Mouse (Mus musculus) forebrain, embryonic 12.5 days (tissue): ENCODE measurements around the gene Piwil4. TPM values are rescaled to one million over a fixed set of nuclear protein-coding genes. Genes with fewer than 3 reads are reported as not detected.
A peak's percentile ranks its signal among the peaks of the same experiment; 100 is the strongest.
"Not testable (repeated sequence)": the region's sequence is repeated elsewhere in the genome, so short reads cannot be mapped to it uniquely, and the experiment has no call there.

Source experiments
- ATAC-seq: fragments of 200-750 bp; cut with Nextera tagmentation; 2 replicates; pipeline ENCODE4 v1.8.0; 2017; ENCODE audit warnings: moderate TSS enrichment; ENCODE audit not compliant: low FRiP score
- H3K27ac ChIP-seq: fragments of 300-500 bp; sonication (generic); 2 replicates; pipeline ENCODE4 v1.5.1; 2016; ENCODE audit warnings: mild to moderate bottlenecking
- H3K27me3 ChIP-seq: fragments of 300-500 bp; sonication (generic); 2 replicates; pipeline ENCODE4 v1.6.1; 2016; ENCODE audit warnings: mild to moderate bottlenecking
- H3K36me3 ChIP-seq: fragments of 300-500 bp; sonication (generic); replicated peaks from 2 replicates; pipeline ENCODE4 v1.6.1; 2016; ENCODE audit warnings: mild to moderate bottlenecking
- H3K4me1 ChIP-seq: fragments of 300-500 bp; sonication (generic); 2 replicates; pipeline ENCODE4 v1.6.1; 2016
- H3K4me2 ChIP-seq: fragments of 300-500 bp; sonication (generic); 2 replicates; pipeline ENCODE4 v1.6.1; 2016; ENCODE audit warnings: mild to moderate bottlenecking, moderate library complexity
- H3K4me3 ChIP-seq: fragments of 300-500 bp; sonication (generic); replicated peaks from 2 replicates; pipeline ENCODE4 v1.5.1; 2016; ENCODE audit warnings: mild to moderate bottlenecking
- H3K9ac ChIP-seq: fragments of 300-500 bp; sonication (generic); 2 replicates; pipeline ENCODE4 v1.6.1; 2016; ENCODE audit warnings: mild to moderate bottlenecking
- H3K9me3 ChIP-seq: fragments of 300-500 bp; sonication (generic); 2 replicates; pipeline ENCODE4 v1.6.1; 2016
- WGBS: fragments of 180-500 bp; shearing (Covaris S2); methylation state at CpG from one replicate; pipeline ENCODE4 v1.1.7; 2016; 5-methylcytosine and 5-hydroxymethylcytosine counted together
- polyA plus RNA-seq: library from polyadenylated mRNA; unstranded; fragments of >200 nt; fragmentation: Nextera tagmentation; extraction: Ambion mirVana; gene quantifications from 2 replicates; pipeline ENCODE4 v1.2.1, GENCODE M21; 2016

Piwil4 gene
- polyA plus RNA-seq, 1 experiment from 2014 or later, result 0.17 TPM

DNA sequence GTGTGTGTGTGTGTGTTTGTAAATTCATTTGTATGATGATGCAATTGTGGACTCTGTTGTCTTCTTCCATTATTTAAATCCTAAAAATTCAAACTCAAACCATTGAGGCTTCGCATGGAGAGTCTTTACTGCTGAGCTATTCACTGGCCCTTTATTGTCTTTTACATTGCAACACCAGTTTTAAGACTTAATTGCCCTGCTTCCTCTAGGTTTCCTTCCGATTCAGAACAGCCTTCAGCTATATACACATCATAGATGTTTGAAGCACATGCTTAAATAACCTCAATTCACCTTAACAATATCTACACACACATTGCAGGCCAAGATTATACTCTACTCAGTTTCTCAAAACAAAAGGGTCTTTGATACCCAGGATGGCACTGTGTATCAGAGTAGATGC, 20.1 kb downstream of the Piwil4 start:
- Histone ChIP-seq H3K9me3 (no peaks in the 10 kb centered on the region), H3K9ac (no peak overlapping the region), H3K36me3 (no peaks in the 10 kb centered on the region), H3K4me3 (no peak overlapping the region), H3K4me2 (no peak overlapping the region), H3K27ac (no peak overlapping the region), H3K27me3 (no peaks in the 10 kb centered on the region), H3K4me1 (peaks cover 3% of the 10 kb centered on the region; the same call in 1 of the 2 replicates)
- 42% methylated on average over 2 of the region's 2 CpGs for WGBS
- ATAC-seq, result no peak

DNA sequence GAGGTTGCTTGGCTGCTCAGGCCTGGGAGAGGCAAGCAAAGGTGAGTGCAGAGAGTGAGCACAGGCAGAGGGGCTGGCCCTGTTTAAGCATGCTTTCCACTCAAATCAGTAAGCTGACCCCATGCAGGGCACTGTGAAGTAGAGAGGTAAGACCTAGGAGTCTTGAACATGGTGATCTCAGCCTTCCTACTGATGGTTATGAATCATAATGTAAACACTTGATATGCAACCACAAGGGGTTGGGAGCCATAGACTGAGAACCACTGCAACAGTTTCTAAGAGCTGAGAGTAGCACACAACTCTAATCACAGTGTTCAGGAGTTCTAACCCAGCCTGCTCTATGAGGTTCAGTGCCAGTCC, 22.2 kb downstream of the Piwil4 start:
- no peak overlapping the region for H3K4me3 ChIP-seq
- no peak overlapping the region; the same call in 1 of the 2 replicates for H3K9ac ChIP-seq
- no peak overlapping the region for H3K4me2 ChIP-seq
- no peaks in the 10 kb centered on the region for H3K36me3 ChIP-seq
- peaks cover under 1% of the 10 kb centered on the region; the same call in 1 of the 2 replicates for H3K4me1 ChIP-seq
- ATAC-seq, result no peak
- no peaks in the 10 kb centered on the region for H3K27me3 ChIP-seq
- no peaks in the 10 kb centered on the region for H3K9me3 ChIP-seq
- H3K27ac ChIP-seq, result no peak overlapping the region

DNA sequence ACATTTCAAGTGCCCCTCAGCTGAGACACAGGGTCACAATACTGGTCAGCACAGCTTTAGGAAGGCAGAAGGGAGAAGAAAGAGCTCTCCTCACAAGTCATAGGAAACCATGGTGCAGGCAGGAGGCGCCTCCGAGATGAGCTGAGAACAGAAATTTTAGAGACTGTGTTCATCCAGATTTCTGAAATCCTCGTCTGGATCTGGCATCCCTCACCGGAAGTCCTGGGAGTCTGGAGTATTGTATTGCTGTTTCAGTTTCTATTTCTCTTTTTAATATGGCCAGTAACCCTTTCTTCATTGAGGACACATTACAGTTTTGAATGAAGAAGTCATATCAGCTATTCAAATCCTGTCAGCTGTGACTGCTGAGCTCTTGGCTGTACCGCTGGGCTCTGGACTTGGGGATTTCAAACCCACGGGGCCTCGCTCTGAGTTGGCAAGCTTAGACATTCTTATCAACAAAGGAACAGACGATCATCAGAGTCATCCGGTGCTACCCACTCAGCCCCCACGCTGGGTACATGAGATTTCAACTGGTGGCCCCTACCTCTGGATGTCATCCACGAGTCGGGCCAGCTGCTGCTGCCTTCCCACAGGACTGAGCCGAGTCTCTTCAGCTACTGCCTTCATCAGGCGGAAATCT, 22.7 kb downstream of the Piwil4 start:
- Histone ChIP-seq H3K9ac (no peak overlapping the region; the same call in 1 of the 2 replicates), H3K36me3 (no peaks in the 10 kb centered on the region), H3K27ac (no peak overlapping the region), H3K9me3 (no peaks in the 10 kb centered on the region), H3K4me2 (no peak overlapping the region), H3K27me3 (no peaks in the 10 kb centered on the region), H3K4me3 (no peak overlapping the region), H3K4me1 (no peaks in the 10 kb centered on the region)
- 69% methylated on average over 14 of the region's 14 CpGs for WGBS
- no peak for ATAC-seq

DNA sequence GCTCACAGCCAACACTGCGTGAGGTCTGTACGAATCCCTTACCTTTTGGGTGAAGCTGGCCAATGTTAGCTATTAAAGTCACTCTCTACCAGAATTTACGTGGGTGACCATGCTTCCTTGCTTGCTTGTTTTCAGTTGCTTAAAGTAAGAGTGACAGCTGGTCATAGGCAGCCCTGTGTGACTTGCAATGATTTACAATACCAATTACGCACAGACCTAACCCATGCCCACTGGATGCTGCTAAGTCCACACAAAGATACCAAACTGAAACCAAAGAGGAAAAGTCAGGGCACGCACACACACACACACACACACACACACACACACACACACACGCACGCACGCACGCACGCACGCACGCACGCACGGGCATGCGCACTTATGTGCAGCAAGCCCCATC, 25.3 kb downstream of the Piwil4 start:
- ATAC-seq, result no peak
- Histone ChIP-seq H3K27me3 (no peaks in the 10 kb centered on the region), H3K27ac (no peak overlapping the region), H3K4me1 (no peaks in the 10 kb centered on the region), H3K9me3 (no peaks in the 10 kb centered on the region), H3K9ac (no peak overlapping the region), H3K4me3 (no peak overlapping the region), H3K36me3 (no peaks in the 10 kb centered on the region), H3K4me2 (no peak overlapping the region)
- WGBS, result 86% methylated on average over 15 of the region's 15 CpGs

GRCm38 (mm10) chr9:14710910-14711309, 29.6 kb downstream of the Piwil4 start:
- H3K9ac ChIP-seq, result no peak overlapping the region
- no peaks in the 10 kb centered on the region for H3K9me3 ChIP-seq
- H3K27me3 ChIP-seq, result no peaks in the 10 kb centered on the region
- H3K36me3 ChIP-seq, result no peaks in the 10 kb centered on the region
- ATAC-seq, result no peak
- H3K4me3 ChIP-seq, result no peak overlapping the region
- no peak overlapping the region for H3K27ac ChIP-seq
- 88% methylated on average over 3 of the region's 3 CpGs for WGBS
- no peaks in the 10 kb centered on the region for H3K4me1 ChIP-seq
- no peak overlapping the region for H3K4me2 ChIP-seq

GRCm38 (mm10) chr9:14705321-14706162, 35.0 kb downstream of the Piwil4 start:
- H3K9me3 ChIP-seq, result no peaks in the 10 kb centered on the region
- no peak overlapping the region for H3K27ac ChIP-seq
- no peaks in the 10 kb centered on the region for H3K36me3 ChIP-seq
- no peak overlapping the region for H3K9ac ChIP-seq
- H3K27me3 ChIP-seq, result no peaks in the 10 kb centered on the region
- 75% methylated on average over 13 of the region's 13 CpGs for WGBS
- no peak overlapping the region for H3K4me2 ChIP-seq
- ATAC-seq, result 0 out of 2 replicates have a peak, but pooled peaks have one; percentile 39
- H3K4me3 ChIP-seq, result no peak overlapping the region
- H3K4me1 ChIP-seq, result no peaks in the 10 kb centered on the region

- H3K4me3 ChIP-seq, H3K4me1 ChIP-seq, H3K27me3 ChIP-seq, H3K36me3 ChIP-seq, ATAC-seq, H3K27ac ChIP-seq, H3K4me2 ChIP-seq, H3K9ac ChIP-seq, H3K9me3 ChIP-seq: not testable (repeated sequence)
- WGBS, result 96% methylated on average over 1 of the region's 1 CpGs
Measured at GRCm38 (mm10) chr9:14700795-14701194, 39.7 kb downstream of the Piwil4 start.

GRCm38 (mm10) chr9:14699288-14699640, 41.3 kb downstream of the Piwil4 start:
- H3K27ac ChIP-seq, result no peak overlapping the region
- H3K4me3 ChIP-seq, result no peak overlapping the region
- H3K9ac ChIP-seq, result no peak overlapping the region
- H3K27me3 ChIP-seq, result no peaks in the 10 kb centered on the region
- H3K36me3 ChIP-seq, result no peaks in the 10 kb centered on the region
- no peak for ATAC-seq
- no peaks in the 10 kb centered on the region for H3K4me1 ChIP-seq
- 47% methylated on average over 7 of the region's 7 CpGs for WGBS
- H3K9me3 ChIP-seq, result no peaks in the 10 kb centered on the region
- H3K4me2 ChIP-seq, result no peak overlapping the region

- no peaks in the 10 kb centered on the region for H3K9me3 ChIP-seq
- H3K4me2 ChIP-seq, result no peak overlapping the region
- no peaks in the 10 kb centered on the region for H3K27me3 ChIP-seq
- no peaks in the 10 kb centered on the region for H3K4me1 ChIP-seq
- 51% methylated on average over 12 of the region's 12 CpGs for whole genome bisulfite sequencing
- no peak overlapping the region for H3K9ac ChIP-seq
- peak; percentile 88 for ATAC-seq
- no peak overlapping the region for H3K4me3 ChIP-seq
- H3K36me3 ChIP-seq, result no peaks in the 10 kb centered on the region
- H3K27ac ChIP-seq, result no peak overlapping the region
Measured at GRCm38 (mm10) chr9:14698582-14699287, 41.8 kb downstream of the Piwil4 start.

DNA sequence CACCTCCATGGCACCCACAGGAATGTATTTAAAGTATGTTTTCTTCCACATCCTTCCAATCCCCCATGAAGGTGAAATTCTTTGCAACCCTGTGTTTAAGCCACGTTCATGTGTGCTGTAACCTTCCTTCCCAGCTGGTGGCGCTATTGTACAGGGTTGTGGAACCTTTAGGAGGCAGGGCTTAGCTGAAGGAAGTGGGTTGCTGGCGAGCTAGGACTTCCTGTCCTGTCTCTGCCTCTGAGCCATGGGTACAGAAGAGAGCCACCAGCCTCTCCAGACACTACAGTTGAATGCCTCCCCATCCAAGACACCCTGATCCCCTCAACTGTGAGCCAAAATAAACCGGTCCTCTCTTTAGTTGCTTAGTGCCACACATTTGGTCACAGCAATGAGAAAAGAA, 42.6 kb downstream of the Piwil4 start:
- WGBS, result 63% methylated on average over 4 of the region's 4 CpGs
- no peaks in the 10 kb centered on the region for H3K27me3 ChIP-seq
- no peak for ATAC-seq

DNA sequence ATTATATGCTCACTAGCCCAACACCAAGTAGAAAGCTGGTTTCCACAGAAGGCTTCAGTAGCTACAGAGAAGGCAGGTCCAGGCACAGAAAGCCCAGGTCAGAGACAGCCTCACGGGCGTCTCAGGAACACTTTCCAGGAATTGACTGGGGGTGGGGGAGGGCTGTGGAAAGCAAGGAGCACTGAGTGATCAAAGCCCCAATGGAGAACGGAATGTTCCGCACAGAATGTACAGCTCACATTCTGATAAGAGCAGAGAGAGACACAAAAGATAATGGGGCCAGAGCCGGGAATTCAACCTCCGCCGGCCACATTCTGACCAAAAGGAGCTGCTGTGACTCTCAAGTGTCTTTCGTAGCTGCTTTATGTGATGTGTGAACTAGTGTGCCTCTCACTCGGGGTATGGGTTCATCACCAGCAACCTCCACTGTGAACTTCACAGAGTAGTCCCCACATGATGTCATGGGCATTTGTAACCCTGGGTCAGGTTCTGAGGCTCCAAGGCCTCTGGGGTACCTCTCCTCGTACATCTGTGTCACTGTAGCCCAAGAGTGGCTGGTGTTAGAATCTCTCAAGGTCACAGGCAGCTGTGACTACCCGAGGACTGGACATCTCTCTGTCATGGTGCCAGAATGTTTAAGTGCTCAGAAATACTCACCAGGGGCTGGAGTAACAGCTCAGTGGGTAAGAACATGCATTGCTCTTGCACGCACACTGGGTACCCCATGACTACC, 51.0 kb downstream of the Piwil4 start:
- 77% methylated on average over 12 of the region's 12 CpGs for WGBS
- no peak overlapping the region for H3K9ac ChIP-seq
- ATAC-seq, result no peak

More for the DNA sequence above, 42.6 kb downstream of the Piwil4 start:
- Histone ChIP-seq H3K4me2 (no peak overlapping the region), H3K27ac (no peak overlapping the region), H3K4me3 (no peak overlapping the region), H3K4me1 (no peaks in the 10 kb centered on the region), H3K9me3 (no peaks in the 10 kb centered on the region), H3K36me3 (no peaks in the 10 kb centered on the region), H3K9ac (no peak overlapping the region)

DNA sequence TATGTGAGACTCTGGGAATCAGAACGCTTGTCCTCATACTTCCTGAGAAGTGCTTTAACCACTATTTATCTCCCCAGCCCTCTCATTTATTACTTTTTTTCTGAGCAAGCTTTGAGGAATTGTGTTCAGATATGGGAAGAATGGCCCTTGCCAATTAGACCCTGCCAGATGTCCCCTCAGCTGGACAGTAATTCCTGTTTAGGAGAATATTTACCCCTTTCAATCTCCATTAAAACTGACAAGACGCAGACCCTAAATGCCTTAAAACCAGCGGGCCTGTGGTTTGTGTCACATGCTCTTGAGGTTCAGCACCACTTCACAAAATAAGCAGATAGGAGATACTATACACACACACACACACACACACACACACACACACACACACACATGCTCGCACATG, 56.2 kb downstream of the Piwil4 start:
- WGBS, result 80% methylated on average over 4 of the region's 4 CpGs

More for the DNA sequence above, 51.0 kb downstream of the Piwil4 start:
- no peaks in the 10 kb centered on the region for H3K9me3 ChIP-seq
- no peak overlapping the region for H3K27ac ChIP-seq
- no peaks in the 10 kb centered on the region for H3K4me1 ChIP-seq
- no peaks in the 10 kb centered on the region for H3K27me3 ChIP-seq
- H3K4me3 ChIP-seq, result no peak overlapping the region
- no peak overlapping the region for H3K4me2 ChIP-seq
- H3K36me3 ChIP-seq, result no peaks in the 10 kb centered on the region

More for the DNA sequence above, 56.2 kb downstream of the Piwil4 start:
- no peak overlapping the region for H3K4me3 ChIP-seq
- H3K4me2 ChIP-seq, result no peak overlapping the region
- H3K4me1 ChIP-seq, result no peaks in the 10 kb centered on the region
- no peaks in the 10 kb centered on the region for H3K27me3 ChIP-seq
- no peaks in the 10 kb centered on the region for H3K9me3 ChIP-seq
- no peak overlapping the region for H3K27ac ChIP-seq
- no peak overlapping the region for H3K9ac ChIP-seq
- no peak for ATAC-seq
- H3K36me3 ChIP-seq, result no peaks in the 10 kb centered on the region
